Mouse (Mus musculus): ENCODE measurements around the gene Sh3d19.

DNA sequence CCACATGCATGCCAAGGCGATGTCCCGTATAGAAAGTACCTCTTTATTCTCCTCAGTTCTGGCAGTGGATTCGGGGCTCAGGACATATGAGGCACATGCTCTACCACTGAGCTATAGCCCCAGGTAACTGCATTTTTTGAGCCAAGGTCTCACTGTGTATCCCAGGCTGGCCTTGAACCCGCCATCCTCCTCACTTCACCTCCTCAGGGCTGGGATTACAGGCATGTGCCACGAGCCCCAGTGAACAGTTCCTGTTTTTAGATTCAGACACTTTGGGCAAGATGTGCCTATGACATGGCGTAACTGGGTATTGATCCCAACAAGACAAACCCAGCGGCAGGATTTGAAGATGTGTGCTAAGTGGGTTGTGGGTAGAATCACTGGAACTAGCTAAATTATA, 99.9 kb downstream of the Sh3d19 start:
- no peak for TF ChIP-seq POLR2A (IDR thresholded peaks at IDR 0.05; ENCODE audit: control insufficient read depth, low read depth, low read length)
- TF ChIP-seq CTCF (IDR thresholded peaks at IDR 0.05; ENCODE audit: control insufficient read depth, insufficient read depth, insufficient replicate concordance, low read depth, low read length), result no peak

Data from testis, adult 2 months (tissue).